Mouse (Mus musculus): Measurements from ENCODE around the gene Cmss1. TPM values are rescaled to one million over a fixed set of nuclear protein-coding genes. Genes with fewer than 3 reads are reported as not detected.

Cmss1 gene
- polyA plus RNA-seq, 1 experiment = 10.1 TPM

GRCm38 (mm10) chr16:57268058-57268841 lies 338.4 kb downstream of the Cmss1 start:
- DNase-seq (ENCODE audit: low read depth) = peak; percentile 56
- no peak for TF ChIP-seq CTCF (IDR thresholded peaks at IDR 0.05; ENCODE audit: borderline replicate concordance, extremely low read depth, insufficient read depth, insufficient read length)
- TF ChIP-seq POLR2A (IDR thresholded peaks at IDR 0.05; ENCODE audit: borderline replicate concordance, extremely low read depth, insufficient read depth, insufficient read length, poor library complexity, severe bottlenecking) = no peak

GRCm38 (mm10) chr16:57267068-57267467 lies 339.6 kb downstream of the Cmss1 start:
- peak; percentile 47 for DNase-seq (ENCODE audit: low read depth)

GRCm38 (mm10) chr16:57260152-57260551 lies 346.5 kb downstream of the Cmss1 start:
- TF ChIP-seq POLR2A (IDR thresholded peaks at IDR 0.05; ENCODE audit: borderline replicate concordance, extremely low read depth, insufficient read depth, insufficient read length, poor library complexity, severe bottlenecking) = no peak
- no peak for TF ChIP-seq CTCF (IDR thresholded peaks at IDR 0.05; ENCODE audit: borderline replicate concordance, extremely low read depth, insufficient read depth, insufficient read length)
- DNase-seq (ENCODE audit: low read depth) = no peak

More at GRCm38 (mm10) chr16:57267068-57267467, 339.6 kb downstream of the Cmss1 start:
- TF ChIP-seq CTCF (IDR thresholded peaks at IDR 0.05; ENCODE audit: borderline replicate concordance, extremely low read depth, insufficient read depth, insufficient read length) = no peak

- no peak for TF ChIP-seq POLR2A (IDR thresholded peaks at IDR 0.05; ENCODE audit: borderline replicate concordance, extremely low read depth, insufficient read depth, insufficient read length, poor library complexity, severe bottlenecking)
- no peak for TF ChIP-seq CTCF (IDR thresholded peaks at IDR 0.05; ENCODE audit: borderline replicate concordance, extremely low read depth, insufficient read depth, insufficient read length)
- DNase-seq (ENCODE audit: low read depth) = no peak
Measured at GRCm38 (mm10) chr16:57259356-57260083, 347.1 kb downstream of the Cmss1 start.

Other genes with a start within 250 kb of the Cmss1 start
- gene Col8a1, start 147.9 kb upstream of the Cmss1 start, polyA plus RNA-seq (2012; rRNA removed) = 1.00 and 4.5 TPM in 2 replicates